Comparison of ENCODE assay signal across 13 mouse cellular contexts in genomic region chr12:28817891-28818290, GRCm38 (mm10).
A peak's percentile ranks its signal among the peaks of the same experiment; 100 is the strongest.
DNase-seq lines count a peak whose midpoint lies in the region; ATAC-seq and TF ChIP-seq lines count a peak whose summit lies in the region.
"Had no signal": no experiment of that assay in that cellular context is flagged by ENCODE, and none has a peak within 500 bp of the region (broad histone marks: within the 10 kb centered on the region; RNA-seq: fewer than 3 reads in every experiment).

No protein-coding gene starts in this region.

- DNase-seq in embryo, embryonic 10 days (ENCODE audit: low spot score) = peak; percentile 21
- DNase-seq in embryonic facial prominence, embryonic 11.5 days (ENCODE audit: low spot score) = no peak
- DNase-seq in ovary, adult 18-20 months (ENCODE audit: low spot score) = no peak
- no peak for DNase-seq in lung, adult 2 months
- DNase-seq in lung, postnatal 14 days = no peak
- no peak for DNase-seq in thymus, postnatal 14 days
- DNase-seq: adrenal gland, postnatal 14 days; right cerebral cortex, postnatal 14 days had no signal

- TF ChIP-seq CTCF in lung, adult 2 months (IDR thresholded peaks at IDR 0.05; ENCODE audit: insufficient read depth, low read length) = no peak

- H3K4me3 ChIP-seq in embryonic facial prominence, embryonic 11.5 days (ENCODE audit: low read depth, low read length) = no peak overlapping the region
- H3K4me3 ChIP-seq in hindbrain, embryonic 12.5 days = no peak overlapping the region
- H3K4me3 ChIP-seq in midbrain, embryonic 13.5 days (replicated peaks) = no peak overlapping the region
- H3K4me3 ChIP-seq in lung, adult 2 months (replicated peaks; ENCODE audit: extremely low read depth, low read depth, low read length) = no peak overlapping the region
- H3K4me3 ChIP-seq: embryonic facial prominence, embryonic 13.5 days had no signal

- no peaks in the 10 kb centered on the region for H3K27me3 ChIP-seq in embryonic facial prominence, embryonic 11.5 days (ENCODE audit: control insufficient read depth, insufficient read depth, low read length)
- H3K27me3 ChIP-seq in hindbrain, embryonic 12.5 days = no peaks in the 10 kb centered on the region
- peaks cover 16% of the 10 kb centered on the region; the same call in 1 of the 2 replicates for H3K27me3 ChIP-seq in midbrain, embryonic 13.5 days
- H3K27me3 ChIP-seq: CH12.LX; embryonic facial prominence, embryonic 13.5 days had no signal

- no peak overlapping the region for H3K9ac ChIP-seq in embryonic facial prominence, embryonic 11.5 days (replicated peaks; ENCODE audit: low read length)
- no peak overlapping the region for H3K9ac ChIP-seq in hindbrain, embryonic 12.5 days
- H3K9ac ChIP-seq in midbrain, embryonic 13.5 days (replicated peaks) = peak overlapping the region; percentile 42
- H3K9ac ChIP-seq: embryonic facial prominence, embryonic 13.5 days had no signal

- H3K36me3 ChIP-seq in embryonic facial prominence, embryonic 11.5 days (replicated peaks; ENCODE audit: control insufficient read depth, insufficient read depth, low read depth, low read length) = no peaks in the 10 kb centered on the region
- no peaks in the 10 kb centered on the region for H3K36me3 ChIP-seq in hindbrain, embryonic 12.5 days
- H3K36me3 ChIP-seq in midbrain, embryonic 13.5 days = no peaks in the 10 kb centered on the region
- H3K36me3 ChIP-seq: embryonic facial prominence, embryonic 13.5 days had no signal

- WGBS in embryonic facial prominence, embryonic 11.5 days = 30% methylated on average over 3 of the region's 3 CpGs
- WGBS in hindbrain, embryonic 12.5 days = 20% methylated on average over 3 of the region's 3 CpGs
- 4% methylated on average over 3 of the region's 3 CpGs for WGBS in midbrain, embryonic 13.5 days
- WGBS in lung, adult 2 months = 61% methylated on average over 3 of the region's 3 CpGs

- TF ChIP-seq POLR2A in lung, adult 2 months (IDR thresholded peaks at IDR 0.05; ENCODE audit: borderline replicate concordance, extremely low read depth, low read depth, low read length) = no peak

- no peak overlapping the region for H3K27ac ChIP-seq in embryonic facial prominence, embryonic 11.5 days (replicated peaks; ENCODE audit: low read depth, low read length)
- peak overlapping the region; percentile 94 for H3K27ac ChIP-seq in hindbrain, embryonic 12.5 days
- H3K27ac ChIP-seq in midbrain, embryonic 13.5 days = peak overlapping the region; percentile 97
- H3K27ac ChIP-seq: embryonic facial prominence, embryonic 13.5 days had no signal

- no peaks in the 10 kb centered on the region for H3K9me3 ChIP-seq in embryonic facial prominence, embryonic 11.5 days (replicated peaks; ENCODE audit: control insufficient read depth, low read length)
- no peaks in the 10 kb centered on the region for H3K9me3 ChIP-seq in hindbrain, embryonic 12.5 days (replicated peaks)
- H3K9me3 ChIP-seq in midbrain, embryonic 13.5 days = no peaks in the 10 kb centered on the region
- H3K9me3 ChIP-seq: embryonic facial prominence, embryonic 13.5 days had no signal

- H3K4me2 ChIP-seq in embryonic facial prominence, embryonic 11.5 days (ENCODE audit: low read depth, low read length) = no peak overlapping the region
- no peak overlapping the region for H3K4me2 ChIP-seq in hindbrain, embryonic 12.5 days (replicated peaks)
- 0 out of 2 replicates have a peak overlapping the region, but pooled peaks have one; percentile 1 for H3K4me2 ChIP-seq in midbrain, embryonic 13.5 days (replicated peaks)
- H3K4me2 ChIP-seq: embryonic facial prominence, embryonic 13.5 days had no signal

- ATAC-seq in embryonic facial prominence, embryonic 11.5 days (replicated peaks; ENCODE audit: insufficient number of reproducible peaks, low FRiP score, low TSS enrichment, low read depth) = peak; percentile 21; the same call in 1 of the 2 replicates
- ATAC-seq in hindbrain, embryonic 12.5 days (ENCODE audit: low FRiP score) = peak; percentile 74
- ATAC-seq in midbrain, embryonic 13.5 days = peak; percentile 79
- ATAC-seq: lung, postnatal 0 days had no signal

- no peaks in the 10 kb centered on the region for H3K4me1 ChIP-seq in embryonic facial prominence, embryonic 11.5 days (ENCODE audit: control insufficient read depth, insufficient read depth, low read length)
- peaks cover 32% of the 10 kb centered on the region for H3K4me1 ChIP-seq in hindbrain, embryonic 12.5 days
- H3K4me1 ChIP-seq in midbrain, embryonic 13.5 days (replicated peaks) = peaks cover 42% of the 10 kb centered on the region
- H3K4me1 ChIP-seq in lung, adult 2 months (ENCODE audit: control insufficient read depth, insufficient read depth, low read length) = peaks cover 2% of the 10 kb centered on the region; the same call in 1 of the 2 replicates

Comparison
In these comparisons a context has a peak if more than half of its experiments do, and no peak if none do; other contexts are left out.
1. ATAC-seq: peak in every context shown above with its lines; median percentile 79 in midbrain, embryonic 13.5 days; 74 in hindbrain, embryonic 12.5 days; 21 in embryonic facial prominence, embryonic 11.5 days.